Mouse (Mus musculus) erythroblast, embryonic 14.5 days (primary cell): ENCODE measurements around the gene Ten1. TPM values are rescaled to one million over a fixed set of nuclear protein-coding genes. Genes with fewer than 3 reads are reported as not detected.

ENCODE experiments used
- H3K27me3 ChIP-seq: 2 replicates; pipeline ENCODE4 v1.6.1; 2012; ENCODE audit warnings: inconsistent platforms; ENCODE audit not compliant: control insufficient read depth
- H3K36me3 ChIP-seq: 2 replicates; pipeline ENCODE4 v1.6.1; 2012; ENCODE audit warnings: mild to moderate bottlenecking, inconsistent platforms; ENCODE audit not compliant: control insufficient read depth
- H3K4me1 ChIP-seq: 2 replicates; pipeline ENCODE4 v1.6.1; 2012; ENCODE audit warnings: inconsistent platforms; ENCODE audit not compliant: control insufficient read depth
- H3K4me3 ChIP-seq: replicated peaks from 2 replicates; pipeline ENCODE3; 2012; ENCODE audit warnings: moderate library complexity, mild to moderate bottlenecking, inconsistent platforms
- H3K9me3 ChIP-seq: 2 replicates; pipeline ENCODE4 v1.6.1; 2012; ENCODE audit warnings: low read length, inconsistent platforms, mixed read lengths; ENCODE audit not compliant: control insufficient read depth
- GATA1 ChIP-seq: IDR thresholded peaks from 2 replicates; pipeline ENCODE4 v1.6.1; 2012; ENCODE audit warnings: low read length, inconsistent platforms, mixed read lengths
- TAL1 ChIP-seq: IDR thresholded peaks from 3 replicates; pipeline ENCODE4 v1.6.1; 2012; ENCODE audit warnings: low read length, inconsistent platforms, mixed read lengths
- polyA plus RNA-seq: library from polyadenylated mRNA; stranded (reverse); fragments of >175 nt; gene quantifications from 2 replicates; pipeline ENCODE4 v1.2.3, GENCODE M21; 2012

The Ten1 gene
- polyA plus RNA-seq, 1 experiment = 7.6 TPM

- Histone ChIP-seq H3K4me3 (no peak overlapping the region), H3K9me3 (no peaks in the 10 kb centered on the region), H3K4me1 (peaks cover 10% of the 10 kb centered on the region), H3K27me3 (peaks cover 18% of the 10 kb centered on the region), H3K36me3 (peaks cover 33% of the 10 kb centered on the region)
- TF ChIP-seq TAL1 (no peak), GATA1 (no peak)
Measured at GRCm38 (mm10) chr11:116241744-116242235, 43.1 kb downstream of the Ten1 start.

GRCm38 (mm10) chr11:116244580-116244979 lies 45.9 kb downstream of the Ten1 start:
- Histone ChIP-seq H3K4me3 (no peak overlapping the region), H3K36me3 (peaks cover 60% of the 10 kb centered on the region), H3K27me3 (no peaks in the 10 kb centered on the region), H3K9me3 (no peaks in the 10 kb centered on the region), H3K4me1 (no peaks in the 10 kb centered on the region; the same call in 1 of the 2 replicates)
- no peak for TF ChIP-seq TAL1
- no peak for TF ChIP-seq GATA1

- H3K36me3 ChIP-seq = peaks cover 71% of the 10 kb centered on the region
Measured at GRCm38 (mm10) chr11:116245616-116246015, 47.0 kb downstream of the Ten1 start.

GRCm38 (mm10) chr11:116247502-116248222 lies 49.0 kb downstream of the Ten1 start:
- Histone ChIP-seq H3K36me3 (peaks cover 91% of the 10 kb centered on the region), H3K27me3 (no peaks in the 10 kb centered on the region), H3K4me1 (no peaks in the 10 kb centered on the region), H3K4me3 (no peak overlapping the region), H3K9me3 (no peaks in the 10 kb centered on the region)
- TF ChIP-seq TAL1 (no peak), GATA1 (no peak)

More at GRCm38 (mm10) chr11:116245616-116246015, 47.0 kb downstream of the Ten1 start:
- Histone ChIP-seq H3K27me3 (no peaks in the 10 kb centered on the region), H3K9me3 (no peaks in the 10 kb centered on the region), H3K4me3 (no peak overlapping the region), H3K4me1 (no peaks in the 10 kb centered on the region; the same call in 1 of the 2 replicates)
- no peak for TF ChIP-seq TAL1
- TF ChIP-seq GATA1 = no peak

GRCm38 (mm10) chr11:116250898-116251297 lies 52.2 kb downstream of the Ten1 start:
- H3K36me3 ChIP-seq = peaks cover 98% of the 10 kb centered on the region
- no peak for TF ChIP-seq TAL1
- H3K9me3 ChIP-seq = no peaks in the 10 kb centered on the region
- no peaks in the 10 kb centered on the region; the same call in 1 of the 2 replicates for H3K4me1 ChIP-seq
- no peaks in the 10 kb centered on the region for H3K27me3 ChIP-seq
- no peak overlapping the region for H3K4me3 ChIP-seq

GRCm38 (mm10) chr11:116253076-116253600 lies 54.5 kb downstream of the Ten1 start:
- H3K9me3 ChIP-seq = no peaks in the 10 kb centered on the region
- peaks cover 96% of the 10 kb centered on the region for H3K36me3 ChIP-seq
- no peaks in the 10 kb centered on the region for H3K27me3 ChIP-seq
- TF ChIP-seq GATA1 (no peak), TAL1 (no peak)
- no peak overlapping the region for H3K4me3 ChIP-seq
- H3K4me1 ChIP-seq = no peaks in the 10 kb centered on the region; the same call in 1 of the 2 replicates

- peaks cover 3% of the 10 kb centered on the region; the same call in 1 of the 2 replicates for H3K4me1 ChIP-seq
Measured at GRCm38 (mm10) chr11:116254627-116255026, 56.0 kb downstream of the Ten1 start.

GRCm38 (mm10) chr11:116255090-116255981 lies 56.7 kb downstream of the Ten1 start:
- no peak for TF ChIP-seq TAL1
- Histone ChIP-seq H3K9me3 (no peaks in the 10 kb centered on the region), H3K27me3 (no peaks in the 10 kb centered on the region), H3K4me1 (peaks cover 5% of the 10 kb centered on the region; the same call in 1 of the 2 replicates), H3K36me3 (peaks cover 95% of the 10 kb centered on the region), H3K4me3 (no peak overlapping the region)

More at GRCm38 (mm10) chr11:116254627-116255026, 56.0 kb downstream of the Ten1 start:
- no peak overlapping the region for H3K4me3 ChIP-seq
- H3K36me3 ChIP-seq = peaks cover 95% of the 10 kb centered on the region
- no peaks in the 10 kb centered on the region for H3K27me3 ChIP-seq
- no peaks in the 10 kb centered on the region for H3K9me3 ChIP-seq
- TF ChIP-seq GATA1 (no peak), TAL1 (no peak)
